Mouse (Mus musculus): ENCODE data around the gene Homez.

The Homez gene

GRCm38 (mm10) chr14:54870861-54871260 lies at the start of gene Homez:
Homez (minus strand) TSS chr14:54870961.
- in situ Hi-C loops (cut with MboI, MseI): no loop called here

DNA sequence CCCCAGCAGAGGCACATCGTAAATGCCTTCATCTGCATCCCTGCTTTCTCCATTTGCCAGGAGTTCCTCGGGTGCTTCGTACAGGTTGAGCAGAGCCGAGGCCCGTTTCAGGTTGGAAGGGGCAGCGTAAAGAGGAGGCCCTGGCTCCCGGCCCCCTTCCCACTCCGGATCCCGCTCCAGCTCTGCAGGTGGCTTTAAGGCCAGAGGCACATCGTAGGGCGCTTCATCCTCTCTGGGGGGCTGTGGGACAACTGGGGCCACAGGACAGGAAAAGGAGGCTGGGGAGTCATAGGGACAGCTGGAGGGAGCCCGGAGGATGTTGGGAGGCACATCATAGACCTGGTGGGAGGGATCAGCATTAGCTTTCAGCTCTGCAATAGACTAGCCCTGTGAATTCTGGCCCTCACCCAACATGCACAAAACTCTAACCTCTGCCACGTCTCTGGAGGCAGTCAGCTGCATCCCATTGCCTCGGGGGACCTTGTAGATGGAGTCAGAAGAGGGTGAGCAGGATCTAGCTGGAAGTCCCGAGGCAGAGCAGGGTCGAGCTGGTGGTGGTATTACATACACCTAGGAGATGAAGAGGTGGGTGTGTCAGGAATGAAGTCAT lies 49.4 kb upstream of the Homez start:
- in situ Hi-C loops (cut with MboI, MseI): loop anchor here in 1 of 2 experiments (25.0 kb wide), 1 partner anchor 1942 kb away; no protein-coding TSS in a partner anchor

GRCm38 (mm10) chr14:54913343-54913742 lies 42.6 kb upstream of the Homez start:
- in situ Hi-C loops (cut with MboI, MseI): loop anchor here in 1 of 2 experiments (25.0 kb wide), 1 partner anchor 1949 kb away; no protein-coding TSS in a partner anchor

- in situ Hi-C loops (cut with MboI, MseI): loop anchor here in 1 of 2 experiments (25.0 kb wide), 1 partner anchor 1949 kb away; no protein-coding TSS in a partner anchor
Observed at GRCm38 (mm10) chr14:54912886-54913285, 42.1 kb upstream of the Homez start, which contains the start of gene Slc22a17. Slc22a17 (minus strand) TSS chr14:54913132.

DNA sequence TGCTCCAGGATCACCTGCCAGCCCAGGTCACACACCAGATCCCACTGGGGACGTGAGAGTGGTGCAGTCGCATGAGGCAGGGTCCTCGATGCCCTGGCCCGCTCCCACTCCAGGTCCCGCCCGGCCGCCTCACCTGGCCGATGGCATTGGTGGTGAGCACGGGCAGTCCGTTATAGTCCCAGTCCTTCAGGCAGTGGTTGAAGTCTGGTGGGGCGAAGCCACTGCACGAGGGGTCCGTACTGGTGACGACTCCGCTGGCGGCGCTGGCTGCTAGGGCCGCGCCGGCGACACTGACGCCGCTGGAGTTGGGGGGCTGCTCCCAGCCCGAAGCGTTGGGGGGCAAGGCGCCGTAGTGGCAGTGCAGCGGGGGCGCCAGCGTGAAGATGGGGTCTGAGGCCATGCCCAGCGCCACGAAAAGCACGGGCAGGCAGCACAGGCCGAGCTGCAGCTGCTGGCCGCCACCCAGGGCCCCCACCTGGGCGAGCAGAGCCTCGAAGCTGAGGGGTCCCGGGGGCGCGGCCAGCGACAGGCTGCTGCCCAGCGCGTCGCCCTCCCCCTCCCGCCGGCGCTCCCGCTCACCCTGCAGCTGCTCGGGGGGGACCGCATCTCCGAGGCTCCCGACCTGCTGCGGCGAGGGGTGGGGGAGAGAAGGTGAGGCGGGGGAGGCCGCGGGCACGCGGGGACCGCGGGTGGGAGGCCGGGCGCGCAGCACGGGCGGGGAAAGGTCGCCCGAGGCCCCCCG lies 41.5 kb upstream of the Homez start:
- in situ Hi-C loops (cut with MboI, MseI): loop anchor here in 1 of 2 experiments (25.0 kb wide), 1 partner anchor 1950 kb away; no protein-coding TSS in a partner anchor

- in situ Hi-C loops (cut with MboI, MseI): loop anchor here in 1 of 2 experiments (25.0 kb wide), 1 partner anchor 1954 kb away; no protein-coding TSS in a partner anchor
Observed at GRCm38 (mm10) chr14:54908682-54909081, 37.9 kb upstream of the Homez start.

DNA sequence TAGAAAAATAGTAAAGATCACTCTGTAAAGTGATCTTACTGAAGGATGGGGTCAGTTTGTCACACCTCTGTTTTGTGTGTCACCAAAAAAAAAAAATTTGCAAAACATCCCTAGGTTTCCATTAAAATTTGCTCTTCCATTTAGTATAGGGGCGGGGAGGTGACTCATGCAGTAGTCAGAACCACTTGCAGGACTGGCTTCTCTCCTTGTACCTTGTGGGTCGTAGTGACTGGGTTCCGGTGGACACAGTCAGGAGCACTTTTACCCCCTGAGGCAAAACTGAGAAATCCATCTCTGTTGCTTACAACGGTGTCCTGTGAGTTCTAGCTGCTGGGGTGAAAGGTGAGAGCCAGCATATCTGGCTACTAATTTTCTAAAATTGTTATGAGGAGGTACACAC lies 32.9 kb upstream of the Homez start:
- in situ Hi-C loops (cut with MboI, MseI): loop anchor here in 1 of 2 experiments (25.0 kb wide), 1 partner anchor 1959 kb away; no protein-coding TSS in a partner anchor

DNA sequence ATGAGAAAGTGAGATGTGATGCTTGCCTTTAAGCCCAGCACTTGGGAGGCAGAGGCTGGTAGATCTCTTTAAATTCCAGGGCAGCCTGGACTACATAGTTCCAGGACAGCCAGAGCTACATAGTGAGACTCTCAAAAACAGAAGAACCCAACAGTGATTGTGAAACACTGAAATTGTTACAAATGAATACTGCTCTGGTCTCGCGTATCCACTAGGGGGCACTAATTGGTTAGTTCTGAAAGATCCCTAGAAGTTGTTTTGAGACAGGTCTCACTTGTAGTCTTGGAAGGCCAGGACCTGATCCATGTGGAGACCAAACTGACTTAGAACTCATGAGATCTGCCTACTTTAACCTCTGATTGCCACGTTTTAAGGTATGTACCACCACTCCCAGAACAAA lies 29.6 kb upstream of the Homez start:
- in situ Hi-C loops (cut with MboI, MseI): loop anchor here in 1 of 2 experiments (25.0 kb wide), 1 partner anchor 1962 kb away; no protein-coding TSS in a partner anchor

DNA sequence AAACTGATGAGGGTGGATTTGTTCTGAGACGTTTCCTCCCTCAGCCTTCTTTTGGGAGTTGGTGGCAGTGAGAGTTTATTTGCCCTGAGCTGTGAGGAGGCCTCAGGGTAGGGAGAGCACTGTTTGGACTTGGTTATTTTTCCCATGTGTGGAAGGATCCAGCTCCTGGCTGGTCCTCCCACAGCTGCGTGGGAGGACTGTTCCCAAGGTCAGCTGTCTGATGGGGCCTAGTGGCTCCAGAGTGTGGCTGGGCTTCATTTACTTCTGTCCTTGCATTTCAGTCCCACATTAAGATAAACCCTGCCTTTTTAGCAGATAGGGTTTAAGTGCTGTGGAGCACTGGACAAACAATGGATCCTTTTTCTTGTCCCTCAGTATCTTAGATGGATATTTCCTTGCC lies 26.7 kb upstream of the Homez start:
- in situ Hi-C loops (cut with MboI, MseI): no loop called here

DNA sequence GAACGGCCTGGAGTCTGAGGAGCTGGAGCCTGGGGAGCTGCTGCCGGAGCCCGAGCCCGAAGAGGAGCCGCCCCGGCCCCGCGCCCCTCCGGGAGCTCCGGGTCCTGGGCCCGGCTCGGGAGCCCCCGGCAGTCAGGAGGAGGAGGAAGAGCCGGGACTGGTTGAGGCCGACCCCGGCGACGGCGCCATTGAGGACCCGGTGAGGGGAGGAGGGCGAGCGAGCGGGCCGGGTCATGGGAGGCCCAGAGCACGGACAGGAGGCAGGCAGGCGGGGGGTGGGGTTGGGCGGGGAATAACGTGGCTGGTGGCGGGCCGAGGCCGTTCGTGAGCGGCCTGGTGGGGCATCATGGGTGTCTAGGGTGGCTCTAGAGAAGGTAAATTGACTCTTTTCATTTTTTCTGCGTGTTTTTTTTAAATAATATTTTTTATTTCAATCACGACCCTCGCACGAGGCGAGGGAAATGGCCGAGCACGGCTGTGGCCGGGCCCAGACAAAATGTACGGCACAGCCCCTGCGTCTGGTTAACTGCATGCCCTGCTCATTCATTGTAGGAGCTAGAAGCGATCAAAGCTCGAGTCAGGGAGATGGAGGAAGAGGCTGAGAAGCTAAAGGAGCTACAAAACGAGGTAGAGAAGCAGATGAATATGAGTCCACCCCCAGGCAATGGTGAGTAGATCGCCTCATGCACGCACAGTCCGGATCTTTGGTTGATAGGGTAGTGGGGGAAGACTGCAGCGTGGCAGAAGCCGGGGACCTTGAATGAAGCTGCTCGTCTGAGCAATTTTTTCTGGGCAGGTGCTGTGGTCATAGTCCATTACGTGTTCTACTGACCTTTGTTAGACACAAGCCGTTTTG lies 23.8 kb upstream of the Homez start:
- in situ Hi-C loops (cut with MboI, MseI): no loop called here

- in situ Hi-C loops (cut with MboI, MseI): no loop called here
Observed at GRCm38 (mm10) chr14:54893651-54894181, 23.0 kb upstream of the Homez start.

DNA sequence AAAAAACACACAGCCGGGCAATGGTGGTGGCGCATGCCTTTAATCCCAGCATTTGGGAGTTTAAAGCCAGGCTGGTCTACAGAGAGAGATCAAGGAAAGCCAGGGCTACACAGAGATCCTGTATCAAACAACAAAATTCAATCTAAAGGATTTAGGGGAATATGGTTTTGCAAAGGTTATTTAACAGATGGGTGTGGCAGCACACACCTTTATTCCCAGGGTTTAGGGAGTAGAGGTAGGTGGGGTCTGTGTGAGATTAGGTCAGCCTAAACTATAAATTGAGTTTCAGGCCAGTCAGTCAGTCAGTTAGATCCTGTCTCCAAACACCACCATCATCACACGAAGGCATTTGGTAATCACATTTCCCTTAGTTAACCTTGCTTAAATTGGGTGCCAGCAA lies 21.4 kb upstream of the Homez start, which contains the start of gene Pabpn1:
Pabpn1 (plus strand) TSS at position 301 of the 400 bp plus-strand sequence.
- in situ Hi-C loops (cut with MboI, MseI): no loop called here

- in situ Hi-C loops (cut with MboI, MseI): no loop called here
Observed at GRCm38 (mm10) chr14:54885309-54885708, 14.5 kb upstream of the Homez start.

DNA sequence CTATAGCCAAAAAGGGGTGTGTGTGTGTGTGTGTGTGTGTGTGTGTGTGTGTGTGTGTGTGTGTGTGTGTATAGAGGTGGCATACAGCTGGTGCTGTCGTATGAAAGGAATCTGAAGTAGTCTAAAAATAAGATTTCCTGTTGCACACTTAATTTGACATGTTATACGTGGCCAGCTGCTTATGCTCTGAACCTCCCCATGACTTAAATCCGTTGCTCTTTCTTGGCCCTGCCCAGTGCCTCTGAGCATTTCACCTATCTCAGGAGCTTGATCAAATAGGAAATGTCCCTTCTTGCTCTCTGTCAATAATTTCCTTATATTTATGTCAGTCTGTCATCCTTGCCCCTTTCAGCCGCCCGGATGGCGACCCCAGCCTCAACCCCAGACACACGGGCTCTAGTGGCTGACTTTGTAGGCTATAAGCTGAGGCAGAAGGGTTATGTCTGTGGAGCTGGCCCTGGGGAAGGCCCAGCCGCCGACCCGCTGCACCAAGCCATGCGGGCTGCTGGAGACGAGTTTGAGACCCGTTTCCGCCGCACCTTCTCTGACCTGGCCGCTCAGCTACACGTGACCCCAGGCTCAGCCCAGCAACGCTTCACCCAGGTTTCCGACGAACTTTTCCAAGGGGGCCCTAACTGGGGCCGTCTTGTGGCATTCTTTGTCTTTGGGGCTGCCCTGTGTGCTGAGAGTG lies 13.4 kb upstream of the Homez start:
- in situ Hi-C loops (cut with MboI, MseI): no loop called here

GRCm38 (mm10) chr14:54883154-54884021 lies 12.6 kb upstream of the Homez start, which contains the start of the genes Bcl2l2 and Gm20521:
Bcl2l2 (plus strand) TSS chr14:54883377.
Gm20521 (plus strand) TSS chr14:54883441.
- in situ Hi-C loops (cut with MboI, MseI): no loop called here

GRCm38 (mm10) chr14:54877048-54877715 lies 6.4 kb upstream of the Homez start, which contains the start of gene Ppp1r3e:
Ppp1r3e (minus strand) TSS chr14:54877550.
- in situ Hi-C loops (cut with MboI, MseI): no loop called here

DNA sequence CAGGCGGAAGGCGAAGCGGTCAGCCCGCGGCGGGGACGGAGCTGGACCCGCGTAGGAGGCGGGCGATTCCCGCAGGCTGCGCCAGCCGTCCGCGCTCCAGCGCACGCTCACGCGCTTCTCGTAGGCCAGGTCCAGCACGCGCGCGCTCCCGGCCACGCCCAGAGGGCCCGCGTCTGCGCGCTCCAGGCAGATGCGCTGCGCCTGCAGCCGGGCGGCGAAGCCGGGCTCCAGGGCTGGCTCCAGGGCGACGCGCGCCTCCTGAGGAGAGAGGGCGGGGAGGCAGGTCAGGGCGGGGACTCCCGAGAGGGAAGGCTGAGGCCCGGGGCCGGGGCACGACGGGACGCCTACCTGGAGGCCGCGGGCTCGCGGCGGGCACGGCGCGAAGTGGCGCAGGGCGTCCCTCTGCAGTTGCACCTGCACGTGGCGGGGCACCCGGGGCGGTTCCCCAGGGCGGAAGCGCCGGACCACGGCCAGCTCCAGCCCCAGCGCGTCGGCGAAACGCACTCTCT lies 5.8 kb upstream of the Homez start:
- in situ Hi-C loops (cut with MboI, MseI): no loop called here

DNA sequence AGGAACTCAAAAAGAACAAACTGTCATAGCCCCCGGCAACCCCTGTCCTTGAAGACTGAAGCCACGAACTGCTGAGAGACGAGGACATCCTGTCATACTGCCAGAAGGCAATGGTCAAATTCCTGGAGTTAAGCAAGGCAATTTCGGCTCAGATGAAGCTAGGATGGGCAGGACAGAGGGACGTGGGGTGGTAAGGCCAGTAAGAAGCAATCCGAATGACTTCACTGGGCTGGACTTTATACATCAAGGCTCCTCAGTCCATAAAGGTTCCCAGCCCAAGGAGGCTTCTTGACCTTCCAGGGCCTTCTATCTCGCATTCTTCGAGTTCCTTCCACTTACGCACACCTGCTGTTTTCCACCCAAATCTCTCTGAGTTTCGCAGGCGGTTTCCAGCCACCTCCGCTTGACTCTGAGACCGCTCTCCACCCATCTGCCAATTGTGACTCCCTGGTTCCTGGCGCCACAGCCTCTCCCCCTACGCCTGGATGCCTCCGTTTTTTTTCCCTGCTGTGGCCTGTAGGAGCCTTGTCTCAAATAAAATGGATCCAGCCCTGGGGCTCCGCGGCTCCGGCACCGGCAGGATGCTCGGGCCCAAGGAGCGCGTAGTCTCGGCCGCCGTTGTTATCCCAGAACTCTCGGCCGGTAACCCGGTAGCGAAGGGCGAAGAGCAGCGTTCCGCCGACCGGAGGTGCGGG lies 5.2 kb upstream of the Homez start:
- in situ Hi-C loops (cut with MboI, MseI): no loop called here

Data from T-helper 17 cell (primary cell).